Mouse (Mus musculus) inflammation-experienced regulatory T-cells (primary cell): Measurements from ENCODE around the gene Egf. TPM values are rescaled to one million over a fixed set of nuclear protein-coding genes. Genes with fewer than 3 reads are reported as not detected.

Experiments
- polyA plus RNA-seq, 2 experiments: library from polyadenylated mRNA; unstranded; fragments of 100-300 nt; shearing (Covaris generic); gene quantifications; one replicate each; pipeline ENCODE4 v1.2.1; 2017

The Egf gene
- 1 to 10 TPM; 2.2 to 7.5 TPM for polyA plus RNA-seq

GRCm38 (mm10) chr3:129754650-129755604, at the start of gene Egf:
TSS of gene Egf (minus strand) at chr3:129755316.

GRCm38 (mm10) chr3:129803765-129804164, 48.6 kb upstream of the Egf start, which contains the start of gene Lrit3:
TSS of gene Lrit3 (minus strand) at chr3:129804030.

Other genes with a start within 250 kb of the Egf start
- 1 to 10 TPM; 8.0 to 8.7 TPM for gene Elovl6, start 223.0 kb downstream of the Egf start, polyA plus RNA-seq
- gene Lrit3, start 48.7 kb upstream of the Egf start, polyA plus RNA-seq, result not detected
- gene Rrh, start 67.3 kb upstream of the Egf start, polyA plus RNA-seq, result under 1 TPM in 1 of 2 experiments, not detected in 1; 0.10 TPM
- 100 to 1,000 TPM; 104 to 118 TPM for gene Gar1, start 76.1 kb upstream of the Egf start, polyA plus RNA-seq
- 1 to 10 TPM in 1 of 2 experiments, not detected in 1; 1.0 TPM for gene Cfi, start 80.6 kb upstream of the Egf start, polyA plus RNA-seq
- 10 to 100 TPM; 15.8 to 20.6 TPM for gene Pla2g12a, start 123.3 kb upstream of the Egf start, polyA plus RNA-seq
- 10 to 100 TPM; 59.1 to 62.6 TPM for gene Casp6, start 146.1 kb upstream of the Egf start, polyA plus RNA-seq
- 10 to 100 TPM; 27.9 to 38.0 TPM for gene Mcub, start 214.9 kb upstream of the Egf start, polyA plus RNA-seq